Mouse (Mus musculus): ENCODE measurements at regions not wholly inside any gene's neighbourhood (a gene's known extent, or its start where the extent isn't known, plus 50 kb on each side); places are given as distances from the start of the nearest gene placed in this dataset.

DNA sequence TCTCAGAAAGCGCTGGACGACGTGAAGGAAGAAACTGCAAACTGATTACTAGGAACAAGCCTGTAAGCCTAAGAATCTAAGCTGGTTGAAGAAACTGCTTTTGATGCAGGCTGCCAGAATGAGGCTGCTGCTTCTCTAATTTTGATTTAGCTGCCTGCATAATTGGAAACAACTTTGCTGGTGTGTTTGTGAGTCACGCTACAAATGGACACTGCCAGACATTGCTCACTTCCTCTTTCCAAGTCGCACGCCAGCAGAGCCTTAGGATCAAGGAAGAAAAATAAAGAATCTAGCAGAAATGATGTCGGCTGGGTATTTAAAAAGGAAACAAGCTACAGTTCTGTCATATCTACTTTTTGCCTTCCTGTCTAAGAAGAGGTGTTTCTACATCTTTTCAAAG is 81.0 kb downstream of the A730046J19Rik start:
- DNase-seq (ENCODE audit: low spot score in 2 of 2): peak in 1 of 2 experiments; percentile 2

DNA sequence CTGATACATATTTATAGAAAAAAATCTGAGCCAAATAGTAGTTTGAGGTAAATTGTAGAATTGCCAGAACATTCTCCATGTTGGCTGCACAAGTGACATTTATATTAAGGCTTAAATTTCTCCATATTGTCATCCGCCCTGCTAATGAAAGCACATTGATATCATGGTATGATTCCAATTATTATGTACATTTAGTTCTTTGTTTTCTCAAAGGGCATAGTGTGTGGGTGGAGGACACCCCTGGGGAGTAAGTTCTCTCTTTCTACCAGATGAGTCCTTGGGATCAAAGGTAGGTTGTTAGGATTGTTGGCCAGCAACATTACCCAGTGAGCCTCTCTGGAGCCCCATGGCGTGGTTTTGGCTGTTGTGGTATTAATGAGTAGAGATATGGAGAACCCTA is 51.7 kb upstream of the Alg13 start:
- DNase-seq (ENCODE audit: low spot score in 2 of 2): no peak

All from layer of hippocampus, postnatal 10 days (tissue).